Mouse (Mus musculus) mouse embryonic stem cell (cell line): ENCODE results near the gene Gsn.

Experiments used
- in situ Hi-C, 2 experiments: fragments of 300-500 bp; cut with MboI; formaldehyde crosslinking; loops; 1 replicate in 1 of 2; 3 replicates in 1 of 2; pipeline ENCODE4 v1.14.3; 2019 to 2020; ENCODE audit warnings: low sequenced_read_pairs in 2 of 2, low pct_unique_long_range_greater_than_20kb in 1 of 2, mixed read lengths in 1 of 2; ENCODE audit not compliant: unreplicated experiment in 1 of 2

The Gsn gene

DNA sequence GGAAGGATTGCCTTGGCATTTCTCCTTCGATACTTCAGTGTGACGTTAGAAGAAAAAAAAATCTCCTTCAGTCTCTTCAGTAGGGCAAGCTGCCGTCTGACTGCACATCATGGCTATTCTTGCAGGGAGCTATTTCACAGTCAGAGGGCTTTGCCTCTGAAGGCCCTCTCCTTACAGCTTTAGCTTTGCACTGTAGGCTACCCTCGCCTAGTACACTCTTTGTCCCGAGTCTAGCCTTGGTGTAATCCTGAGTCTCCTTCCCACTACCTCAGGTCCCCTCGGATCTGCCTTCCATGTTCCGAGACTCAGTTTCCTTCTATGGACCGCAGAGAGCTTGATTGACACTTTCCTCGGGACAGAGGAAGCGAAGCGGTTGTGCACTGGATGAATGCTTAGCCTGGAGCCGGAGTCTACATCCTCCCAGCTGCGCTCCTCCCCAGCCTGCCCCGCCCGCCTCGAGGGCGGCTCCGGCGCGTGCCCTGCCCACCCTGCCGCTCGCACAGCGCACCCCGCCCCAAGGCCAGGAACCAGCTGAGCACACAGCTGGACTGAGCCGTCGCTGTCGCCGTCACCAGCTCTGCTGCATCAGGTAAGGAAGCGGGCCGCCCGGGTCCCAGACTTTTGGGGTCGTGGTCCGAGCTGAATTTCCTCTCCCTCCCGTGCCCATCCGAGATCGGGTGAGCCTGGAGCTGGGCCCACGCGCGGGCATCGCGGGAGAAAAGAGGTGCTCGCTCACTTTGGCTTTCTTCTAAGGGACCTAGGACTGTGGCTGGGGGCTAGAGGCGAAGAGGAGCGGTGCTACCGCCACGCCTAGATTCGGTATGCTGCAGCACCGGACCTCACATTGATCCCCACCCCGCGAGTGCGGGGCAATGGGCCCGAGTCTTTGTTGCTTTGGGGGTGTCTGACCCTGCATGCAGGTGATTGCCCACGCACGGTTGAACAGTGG, at the start of gene Gsn:
Gene Gsn, plus strand, starts transcription at position 496 of the 949 bp plus-strand sequence.
- in situ Hi-C loops = no loop called here

- in situ Hi-C loops = no loop called here
Measured at GRCm38 (mm10) chr2:35206761-35207160, 49.4 kb upstream of the Gsn start.

DNA sequence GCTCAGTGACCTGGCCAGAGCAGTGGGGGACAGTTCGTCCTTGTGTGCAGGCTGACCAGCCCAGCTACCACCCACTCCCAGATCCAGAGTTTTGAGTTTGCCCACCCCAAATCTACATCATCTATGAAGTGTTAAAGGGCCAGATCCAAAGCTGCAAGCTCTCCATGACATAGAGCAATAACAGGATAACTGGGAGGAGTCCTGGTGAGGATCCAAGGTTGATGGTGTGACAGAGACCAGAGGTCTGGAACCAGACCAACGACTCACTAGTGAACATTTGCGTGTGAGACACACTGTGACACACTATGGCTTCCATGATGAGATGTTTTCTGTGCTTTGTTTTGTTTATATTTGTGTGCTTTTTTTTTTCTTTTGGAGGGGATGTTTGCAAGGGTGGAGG, 48.1 kb upstream of the Gsn start:
- in situ Hi-C loops = no loop called here

DNA sequence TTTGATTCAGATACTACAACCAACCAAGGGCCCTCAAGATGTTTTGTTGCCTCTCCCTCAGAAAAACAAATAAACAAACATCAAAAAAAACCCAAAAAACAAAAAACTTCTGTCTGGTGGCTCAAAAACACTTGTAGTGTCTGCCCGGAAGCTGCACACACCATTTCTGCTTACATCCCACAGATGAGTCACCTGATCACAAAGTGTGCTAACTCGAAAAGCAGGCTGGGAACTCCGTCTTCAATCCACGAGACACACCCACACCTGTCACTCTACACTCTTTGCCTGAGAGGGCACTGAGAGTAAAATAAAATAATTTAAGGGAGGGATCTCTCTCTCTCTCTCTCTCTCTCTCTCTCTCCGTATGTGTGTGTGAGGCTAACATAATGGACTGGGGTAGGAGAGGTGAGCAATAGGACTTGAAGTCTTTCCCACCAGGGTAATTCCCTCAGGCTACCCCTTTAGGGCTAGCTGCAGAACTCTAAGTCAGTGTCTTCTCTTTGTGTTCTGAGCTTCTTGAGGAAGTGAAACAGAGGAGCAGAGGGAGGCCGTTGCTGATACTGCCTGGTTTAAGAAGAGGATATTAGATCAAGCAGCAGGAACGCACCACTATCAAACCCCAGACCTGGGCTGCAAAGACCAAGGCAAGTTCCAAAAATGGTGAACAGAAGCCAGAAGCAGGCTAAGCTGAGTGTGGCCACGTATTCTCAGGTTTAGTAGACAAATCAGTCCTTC, 47.1 kb upstream of the Gsn start:
- in situ Hi-C loops = no loop called here

GRCm38 (mm10) chr2:35211681-35212080, 44.5 kb upstream of the Gsn start:
- in situ Hi-C loops = no loop called here

- in situ Hi-C loops = no loop called here
Measured at GRCm38 (mm10) chr2:35213345-35213910, 42.8 kb upstream of the Gsn start.

GRCm38 (mm10) chr2:35214881-35215358, 41.3 kb upstream of the Gsn start:
- in situ Hi-C loops = no loop called here

- in situ Hi-C loops = no loop called here
Measured at GRCm38 (mm10) chr2:35215363-35215762, 40.8 kb upstream of the Gsn start.

GRCm38 (mm10) chr2:35216701-35217100, 39.5 kb upstream of the Gsn start:
- in situ Hi-C loops = no loop called here

GRCm38 (mm10) chr2:35218736-35219135, 37.4 kb upstream of the Gsn start:
- in situ Hi-C loops = no loop called here

- in situ Hi-C loops = no loop called here
Measured at GRCm38 (mm10) chr2:35222822-35223391, 33.3 kb upstream of the Gsn start.

GRCm38 (mm10) chr2:35224285-35224684, 31.9 kb upstream of the Gsn start:
- in situ Hi-C loops = no loop called here

DNA sequence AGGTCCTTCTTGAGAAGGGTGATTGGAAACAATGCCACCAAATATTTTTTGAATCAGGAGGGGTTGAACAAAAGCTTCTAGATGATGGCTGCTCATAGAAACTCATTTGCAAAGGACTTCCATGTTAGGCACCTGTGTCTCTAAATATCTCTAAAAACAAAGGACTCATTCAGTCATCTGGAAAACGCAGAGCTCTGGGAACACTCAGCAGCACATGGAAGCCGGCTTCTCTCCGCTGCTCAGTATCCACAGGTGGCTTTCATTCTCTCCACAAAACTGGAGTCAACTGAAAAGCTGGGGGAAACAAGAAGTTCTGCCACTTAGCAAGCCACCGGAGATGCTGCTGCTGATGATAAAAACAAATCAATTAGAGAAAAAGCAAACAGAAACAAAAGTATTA, 28.0 kb upstream of the Gsn start:
- in situ Hi-C loops = no loop called here

GRCm38 (mm10) chr2:35230215-35230614, 26.0 kb upstream of the Gsn start:
- in situ Hi-C loops = no loop called here

DNA sequence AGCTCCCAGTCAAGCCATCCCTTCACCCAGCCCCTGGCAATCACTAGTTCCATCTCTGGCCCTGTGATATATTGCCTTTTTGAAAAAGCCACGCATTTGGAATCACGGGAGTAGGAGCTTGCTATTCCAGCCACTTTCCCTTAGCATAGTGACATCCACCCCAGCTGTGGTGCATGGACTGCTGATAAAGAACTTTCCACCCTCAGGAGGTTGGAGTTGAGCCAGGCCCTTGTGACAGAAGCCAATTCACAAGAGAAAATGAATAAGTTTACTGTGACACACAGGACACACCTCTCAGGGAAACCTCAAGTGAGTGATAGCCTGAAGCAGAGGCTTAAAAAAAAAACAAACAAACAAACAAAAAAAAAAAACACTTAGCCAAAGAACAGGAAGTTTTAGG, 24.3 kb upstream of the Gsn start:
- in situ Hi-C loops = no loop called here

DNA sequence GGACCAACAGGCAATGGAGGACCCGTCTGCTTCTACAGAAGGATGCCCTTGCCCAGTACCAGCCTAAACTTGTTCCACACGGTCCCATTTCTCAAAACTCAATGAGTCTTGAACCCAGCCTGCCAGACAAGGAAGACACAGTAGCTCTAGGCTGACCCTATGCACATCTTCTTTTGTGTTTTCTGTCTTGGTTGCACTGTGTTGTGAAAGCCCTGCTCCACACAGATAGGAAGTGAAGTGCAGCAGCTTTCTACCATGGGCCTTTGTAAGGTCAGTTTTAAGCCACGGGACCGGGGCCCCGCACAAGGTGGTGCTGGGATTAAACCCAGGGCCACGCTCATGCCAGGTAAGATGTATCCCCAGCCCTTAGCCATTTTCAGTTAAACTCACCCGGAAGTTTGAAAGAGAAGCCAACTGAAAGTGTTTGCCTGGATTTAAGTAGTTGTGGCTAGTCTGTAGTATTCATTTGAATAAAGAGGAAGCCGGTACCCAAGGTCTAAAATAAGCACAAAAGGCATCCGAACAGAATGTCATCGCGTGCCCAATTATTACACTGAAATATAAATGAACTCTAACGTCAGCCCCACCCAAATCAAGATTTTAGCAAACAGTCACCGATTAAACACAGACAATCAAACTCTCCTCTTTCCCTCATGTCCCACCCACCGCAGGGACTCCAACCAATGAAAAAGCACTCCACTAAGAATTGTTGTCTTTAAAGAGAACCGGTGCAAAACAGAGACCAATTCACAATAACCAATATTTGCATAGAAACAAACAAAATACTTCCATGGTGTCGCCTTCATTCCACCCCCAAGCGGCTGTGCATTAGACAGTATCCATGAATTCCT, 23.4 kb upstream of the Gsn start:
- in situ Hi-C loops = no loop called here

GRCm38 (mm10) chr2:35233898-35234297, 22.3 kb upstream of the Gsn start:
- in situ Hi-C loops = no loop called here

DNA sequence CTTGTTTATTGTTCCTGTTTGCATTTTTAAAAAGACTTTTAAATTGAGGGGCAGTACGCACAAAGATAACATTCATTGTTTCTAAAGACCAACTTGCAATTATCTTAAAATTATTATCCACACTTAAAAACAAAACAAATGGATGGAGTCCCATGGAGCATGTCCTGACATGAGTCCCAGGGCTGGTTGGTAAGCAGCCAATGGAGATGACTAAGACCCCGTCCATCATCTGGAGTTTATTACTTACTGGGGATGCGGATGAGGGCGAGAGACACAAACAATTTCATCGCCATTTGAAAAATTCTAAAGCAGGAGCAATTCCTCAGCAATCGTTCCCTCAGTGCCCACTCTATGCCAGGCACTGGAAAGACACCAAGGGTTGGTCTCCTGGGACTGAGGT, 21.2 kb upstream of the Gsn start:
- in situ Hi-C loops = no loop called here
